Mouse (Mus musculus): ENCODE results near the gene Prkaca. TPM values are rescaled to one million over a fixed set of nuclear protein-coding genes. Genes with fewer than 3 reads are reported as not detected.

The Prkaca gene
- total and polyA plus RNA-seq, 3 experiments: 14.0 to 27.3 (median 18.5) TPM

- TF ChIP-seq TBP (conservative IDR thresholded peaks at IDR 0.05; ENCODE audit: low read depth, low read length) (no peak), E2F4 (IDR thresholded peaks at IDR 0.05; ENCODE audit: insufficient replicate concordance, low read depth, low read length) (no peak), PAX5 (IDR thresholded peaks at IDR 0.05; ENCODE audit: low read length) (no peak), SIN3A (IDR thresholded peaks at IDR 0.05; ENCODE audit: low read length) (peak; percentile 55; the same call in 1 of the 2 replicates), ETS1 (conservative IDR thresholded peaks at IDR 0.05; ENCODE audit: low read depth, low read length) (no peak), POLR2A (IDR thresholded peaks at IDR 0.05; ENCODE audit: low read depth, low read length) (no peak), RCOR1 (conservative IDR thresholded peaks at IDR 0.05; ENCODE audit: low read depth, low read length) (no peak), ELF1 (IDR thresholded peaks at IDR 0.05; ENCODE audit: low read depth, low read length) (no peak), GABPA (IDR thresholded peaks at IDR 0.05; ENCODE audit: insufficient replicate concordance, low read depth, low read length) (no peak), MAZ (IDR thresholded peaks at IDR 0.05; ENCODE audit: low read depth, low read length) (no peak)
These were observed 25.7 kb downstream of the Prkaca start (continued) for GRCm38 (mm10) chr8:83998231-83999056.

GRCm38 (mm10) chr8:83999057-83999705 is 26.4 kb downstream of the Prkaca start:
- H3K79me2 ChIP-seq (replicated peaks; ENCODE audit: control insufficient read depth, extremely low read depth, insufficient read depth, poor library complexity, severe bottlenecking): peaks cover 3% of the 10 kb centered on the region; the same call in 1 of the 2 replicates
- in situ Hi-C loops (cut with MboI; ENCODE audit: low pct_ligation_motif_present, low pct_unique_long_range_greater_than_20kb, low sequenced_read_pairs) (no loop called here), dilution Hi-C loops (cut with MboI; ENCODE audit: extremely low pct_ligation_motif_present, extremely low pct_unique_long_range_greater_than_20kb, low sequenced_read_pairs) (no loop called here)
- no peak overlapping the region for H3K27ac ChIP-seq (ENCODE audit: insufficient read depth, low read depth)
- H3K9ac ChIP-seq (ENCODE audit: insufficient read depth, low read depth): peak overlapping the region; percentile 81
- peak overlapping the region; percentile 58 to 80 (median 71) for H3K4me3 ChIP-seq (replicated peaks in 1 of 3; ENCODE audit: low read depth in 2 of 3, low read length in 2 of 3, poor library complexity in 1 of 3)
- H3K36me3 ChIP-seq (replicated peaks in 1 of 2; ENCODE audit: control insufficient read depth in 1 of 2, insufficient read depth in 1 of 2, low read length in 1 of 2): peaks cover 14 to 44% of the 10 kb centered on the region in 2 experiments
- peak overlapping the region; percentile 62 for H3K4me2 ChIP-seq (ENCODE audit: insufficient read depth, low read depth, poor library complexity, severe bottlenecking)
- H3K4me1 ChIP-seq (ENCODE audit: control insufficient read depth in 1 of 2, insufficient read depth in 2 of 2): peaks cover 18 to 38% of the 10 kb centered on the region in 2 experiments
- DNase-seq (ENCODE audit: extremely low read depth): no peak
- no peaks in the 10 kb centered on the region for H3K9me3 ChIP-seq (replicated peaks; ENCODE audit: low read length)
- no peaks in the 10 kb centered on the region for H3K27me3 ChIP-seq (replicated peaks)
- TF ChIP-seq KAT2A (IDR thresholded peaks at IDR 0.05; ENCODE audit: insufficient replicate concordance, low read length): no peak
- TF ChIP-seq MAFK (IDR thresholded peaks at IDR 0.05; ENCODE audit: insufficient replicate concordance, low read length): no peak
- TF ChIP-seq PAX5 (IDR thresholded peaks at IDR 0.05; ENCODE audit: low read length): no peak
- no peak for TF ChIP-seq POLR2A (IDR thresholded peaks at IDR 0.05; ENCODE audit: low read depth, low read length)
- TF ChIP-seq MEF2A (IDR thresholded peaks at IDR 0.05; ENCODE audit: borderline replicate concordance, low read depth, low read length): no peak
- TF ChIP-seq RCOR1 (conservative IDR thresholded peaks at IDR 0.05; ENCODE audit: low read depth, low read length): no peak
- no peak for TF ChIP-seq ZKSCAN1 (IDR thresholded peaks at IDR 0.05; ENCODE audit: borderline replicate concordance, low read depth, low read length)
- TF ChIP-seq E2F4 (IDR thresholded peaks at IDR 0.05; ENCODE audit: insufficient replicate concordance, low read depth, low read length): no peak
- no peak for TF ChIP-seq NELFE (IDR thresholded peaks at IDR 0.05; ENCODE audit: low read depth, low read length)
- no peak for TF ChIP-seq MAX (IDR thresholded peaks at IDR 0.05; ENCODE audit: low read length)
- TF ChIP-seq MAZ (IDR thresholded peaks at IDR 0.05; ENCODE audit: low read depth, low read length): no peak
- TF ChIP-seq MYC (IDR thresholded peaks at IDR 0.05; ENCODE audit: low read depth, low read length): no peak
- no peak for TF ChIP-seq ZMIZ1 (IDR thresholded peaks at IDR 0.05; ENCODE audit: low read depth, low read length)
- no peak for TF ChIP-seq NRF1 (IDR thresholded peaks at IDR 0.05; ENCODE audit: low read depth, low read length)
- no peak for TF ChIP-seq POLR2AphosphoS2 (IDR thresholded peaks at IDR 0.05; ENCODE audit: low read depth, low read length)
- TF ChIP-seq HCFC1 (IDR thresholded peaks at IDR 0.05; ENCODE audit: low read depth, low read length): no peak
- TF ChIP-seq CHD2 (IDR thresholded peaks at IDR 0.05; ENCODE audit: low read length): no peak
- TF ChIP-seq JUND (conservative IDR thresholded peaks at IDR 0.05; ENCODE audit: low read depth, low read length): no peak
- TF ChIP-seq BHLHE40 (IDR thresholded peaks at IDR 0.05; ENCODE audit: low read depth, low read length): no peak
- no peak for TF ChIP-seq IRF4 (IDR thresholded peaks at IDR 0.05; ENCODE audit: low read depth, low read length)
